Mouse (Mus musculus) thymus, postnatal 36 days (tissue): ENCODE results near the gene Peli1.
A peak's percentile ranks its signal among the peaks of the same experiment; 100 is the strongest.

Experiments
- DNase-seq, 2 experiments: peaks; one replicate each; pipeline ENCODE4 v3.0.0; 2022; ENCODE audit warnings: mixed read lengths in 2 of 2

Gene Peli1

DNA sequence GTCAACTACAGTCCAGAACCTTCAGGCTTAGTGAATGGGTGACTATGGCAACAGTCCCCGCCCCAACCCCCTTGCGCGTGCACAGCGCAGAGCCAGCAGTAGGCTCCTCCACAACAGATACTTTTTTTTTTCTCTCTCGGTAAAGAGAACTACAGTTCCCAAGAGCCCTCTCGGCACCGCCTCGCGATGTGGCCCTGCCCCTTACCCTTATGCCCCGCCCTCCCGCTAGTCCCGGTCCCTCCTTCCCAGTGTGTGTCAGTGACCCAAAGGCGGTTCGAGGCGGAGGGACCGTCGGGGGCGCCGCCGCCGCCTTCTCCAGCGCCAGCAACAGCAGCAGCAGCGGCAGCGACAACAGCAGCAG, at the start of gene Peli1:
Peli1 (plus strand) TSS at position 225 of the 361 bp plus-strand sequence.
- DNase-seq: peak; percentile 95 to 96

DNA sequence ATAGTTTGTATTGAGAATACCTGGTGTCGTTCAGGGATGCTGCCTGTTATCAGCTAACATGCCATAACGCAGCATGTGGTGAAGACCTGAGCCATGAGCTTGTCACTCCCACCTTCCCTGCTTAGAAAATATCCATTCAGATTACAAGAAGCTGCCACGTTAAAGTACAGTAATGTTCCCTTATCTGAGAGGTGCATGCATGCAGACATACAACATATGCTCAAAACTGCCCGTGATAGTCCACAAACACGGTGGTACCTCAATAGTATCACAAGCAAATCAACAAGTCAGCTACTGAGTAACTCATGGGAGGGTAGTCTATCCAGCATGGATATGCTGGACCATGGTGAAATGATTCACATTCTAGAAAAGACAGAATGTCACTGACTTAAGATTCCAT, 48.5 kb upstream of the Peli1 start:
- DNase-seq: no peak

DNA sequence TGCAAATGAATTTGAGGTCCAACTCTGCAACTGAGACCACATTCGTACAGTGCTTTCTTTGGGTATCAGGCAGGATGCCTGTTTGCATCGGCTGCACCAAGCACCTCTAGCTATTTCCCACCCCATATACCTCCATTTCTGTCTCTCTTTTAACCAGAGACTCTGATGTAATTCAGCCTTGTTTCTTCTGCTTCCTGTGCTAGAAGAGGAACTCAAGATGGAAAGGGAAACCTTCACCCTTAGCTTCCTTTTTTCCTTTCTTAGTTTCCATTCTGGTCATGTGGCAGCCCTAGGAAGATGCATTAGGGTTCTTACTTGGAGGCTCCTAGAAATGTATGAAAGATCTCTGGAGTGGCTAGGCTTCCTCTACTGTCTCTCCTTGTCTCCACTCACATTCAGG, 44.9 kb upstream of the Peli1 start:
- DNase-seq: no peak

DNA sequence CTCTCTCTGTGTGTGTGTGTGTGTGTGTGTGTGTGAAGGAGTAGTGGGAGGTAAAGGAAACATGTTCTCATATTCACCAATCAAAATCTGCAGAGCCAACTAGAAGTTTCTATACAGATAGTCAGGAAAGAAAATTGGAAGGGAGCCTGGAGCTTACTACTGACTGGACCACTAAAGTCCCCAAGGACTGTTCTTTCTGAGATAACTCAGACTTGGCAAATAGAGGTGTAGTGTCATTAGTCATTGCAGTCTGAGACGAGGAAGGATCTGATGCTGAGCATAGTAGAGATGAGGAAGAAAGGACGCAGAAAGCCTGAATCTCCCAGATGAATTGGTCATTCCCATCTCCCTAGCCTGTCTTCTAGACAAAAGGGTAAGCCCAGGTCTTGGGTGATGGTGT, 43.2 kb upstream of the Peli1 start:
- DNase-seq: no peak

DNA sequence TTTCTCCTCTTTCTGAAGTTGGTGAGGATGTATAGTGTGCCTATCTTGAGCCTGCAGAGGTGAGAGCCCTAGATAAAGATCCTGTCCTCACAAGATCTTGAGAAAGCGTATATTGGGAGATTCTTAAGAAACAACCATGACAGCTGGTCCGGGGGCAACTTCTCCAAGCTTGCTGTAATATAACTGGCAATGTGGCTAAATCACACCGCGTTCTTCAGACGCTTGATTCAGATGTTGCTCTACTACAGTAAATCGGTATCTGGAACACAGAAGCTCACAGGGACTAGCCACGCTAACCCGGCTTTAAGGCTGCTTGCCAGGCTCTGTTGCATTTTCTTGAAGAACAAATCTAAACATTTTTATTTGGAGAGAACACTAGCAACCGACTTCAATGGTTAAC, 39.4 kb upstream of the Peli1 start:
- DNase-seq: no peak

DNA sequence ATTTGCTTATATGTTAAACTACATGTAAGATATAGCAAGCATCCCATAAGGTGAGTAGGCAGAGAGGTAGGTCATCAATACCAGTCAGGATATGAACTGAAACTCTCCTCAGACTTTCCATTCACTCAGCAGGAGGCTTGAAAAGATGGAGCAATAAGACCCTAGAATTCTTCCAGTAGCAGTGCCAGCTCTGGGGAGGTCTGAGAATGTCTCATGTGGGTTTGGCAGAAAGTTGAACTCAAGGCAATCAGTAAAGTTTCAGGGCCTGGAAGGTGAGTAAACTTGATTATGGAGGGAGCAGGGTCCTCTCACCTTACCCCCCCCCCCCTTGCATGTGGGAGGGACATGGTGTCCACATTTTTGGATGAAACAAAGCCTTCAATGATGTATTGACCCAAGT, 36.5 kb upstream of the Peli1 start:
- DNase-seq: no peak

DNA sequence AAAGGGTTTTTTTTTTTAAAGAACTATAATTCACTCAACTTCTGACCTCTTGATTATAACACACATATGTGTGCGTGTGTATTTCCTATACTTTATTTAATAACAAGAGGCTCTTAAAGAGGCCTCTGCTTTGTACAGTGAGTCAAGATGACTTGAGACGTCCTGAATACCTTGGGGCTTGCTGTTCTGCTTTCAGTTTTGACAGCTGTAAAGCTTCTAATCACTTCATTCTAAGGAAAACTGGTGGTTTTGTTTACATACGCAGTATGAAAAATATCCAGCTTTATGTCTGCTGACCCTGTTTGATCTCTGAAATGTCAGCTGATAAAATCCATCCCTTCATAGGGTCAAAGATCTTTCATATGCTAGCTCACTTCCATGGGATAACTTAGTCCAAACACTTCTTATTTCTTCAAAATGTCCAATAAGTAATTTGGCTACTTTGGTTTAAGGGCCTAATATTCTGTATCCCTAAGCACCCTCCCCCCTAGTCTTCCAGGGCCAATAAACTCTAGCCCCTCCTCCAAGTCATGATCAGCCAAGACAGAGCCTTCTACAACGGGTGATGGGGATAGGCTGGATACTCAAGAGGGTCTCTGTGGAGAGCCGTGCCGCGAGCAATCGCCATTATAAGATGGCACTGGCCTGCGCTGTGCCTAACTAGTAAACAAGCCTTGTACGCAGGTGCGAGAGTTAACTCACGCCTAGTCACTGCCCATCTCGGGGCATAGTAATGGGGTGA, 34.8 kb upstream of the Peli1 start:
- no peak for DNase-seq

DNA sequence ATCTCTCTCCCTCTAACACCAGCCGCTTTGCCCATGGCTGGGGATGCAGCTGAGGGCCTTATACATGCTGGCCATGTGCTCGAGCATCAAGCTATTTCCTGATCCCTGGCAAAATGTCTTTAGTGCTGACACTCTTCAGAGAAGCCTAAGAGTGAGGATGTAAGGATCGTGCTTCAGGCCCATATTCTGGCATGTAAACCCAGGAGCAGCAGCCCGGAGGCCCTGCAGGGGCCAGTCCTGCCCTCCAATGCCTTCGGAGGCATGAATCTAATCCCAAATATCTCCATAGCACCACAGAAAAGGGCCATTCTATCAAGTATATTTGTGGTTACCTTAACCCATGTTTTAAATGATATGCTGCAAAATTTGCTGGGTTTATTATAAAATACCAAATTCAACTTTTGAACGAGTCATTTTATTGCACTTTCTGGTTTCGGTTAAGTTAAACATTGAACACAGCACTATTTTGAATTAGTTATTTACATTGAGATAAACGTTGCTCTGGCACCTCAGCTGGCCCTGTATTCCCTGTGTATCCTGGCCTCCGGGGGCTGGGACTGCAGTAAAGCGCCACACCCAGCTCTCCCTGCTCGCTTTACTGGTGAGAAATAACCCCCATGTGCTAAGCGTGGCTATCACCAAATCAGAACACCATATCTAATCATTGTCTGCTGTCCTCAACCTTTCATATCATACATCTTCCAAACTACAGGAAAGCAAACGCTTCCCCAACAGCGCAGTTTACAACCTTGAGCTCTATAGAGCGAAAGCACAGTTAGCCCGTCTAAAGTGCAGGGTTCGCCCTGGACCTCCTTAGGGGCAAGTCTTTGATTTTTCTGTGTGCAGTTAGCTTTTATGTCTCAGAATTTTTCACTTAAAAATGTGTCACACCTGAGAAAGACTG, 33.3 kb upstream of the Peli1 start:
- no peak for DNase-seq

DNA sequence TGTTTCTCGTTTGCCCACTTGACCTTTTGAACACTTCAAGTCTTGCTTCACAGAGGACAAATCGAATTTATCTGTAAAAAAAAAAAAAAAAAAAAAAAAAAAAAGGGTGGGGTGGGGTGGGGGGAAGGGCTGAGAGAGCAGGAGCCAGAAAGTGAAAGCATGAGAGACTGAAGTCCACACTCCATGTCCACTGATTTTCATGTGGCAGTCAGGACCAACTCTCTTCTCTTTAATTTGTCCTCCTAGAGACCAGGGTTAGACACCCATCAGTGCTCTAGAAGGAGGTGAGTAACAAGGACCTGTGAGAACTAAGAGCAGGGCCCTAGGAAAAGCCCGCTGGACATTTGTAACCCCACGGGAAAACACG, 32.7 kb upstream of the Peli1 start:
- no peak for DNase-seq

DNA sequence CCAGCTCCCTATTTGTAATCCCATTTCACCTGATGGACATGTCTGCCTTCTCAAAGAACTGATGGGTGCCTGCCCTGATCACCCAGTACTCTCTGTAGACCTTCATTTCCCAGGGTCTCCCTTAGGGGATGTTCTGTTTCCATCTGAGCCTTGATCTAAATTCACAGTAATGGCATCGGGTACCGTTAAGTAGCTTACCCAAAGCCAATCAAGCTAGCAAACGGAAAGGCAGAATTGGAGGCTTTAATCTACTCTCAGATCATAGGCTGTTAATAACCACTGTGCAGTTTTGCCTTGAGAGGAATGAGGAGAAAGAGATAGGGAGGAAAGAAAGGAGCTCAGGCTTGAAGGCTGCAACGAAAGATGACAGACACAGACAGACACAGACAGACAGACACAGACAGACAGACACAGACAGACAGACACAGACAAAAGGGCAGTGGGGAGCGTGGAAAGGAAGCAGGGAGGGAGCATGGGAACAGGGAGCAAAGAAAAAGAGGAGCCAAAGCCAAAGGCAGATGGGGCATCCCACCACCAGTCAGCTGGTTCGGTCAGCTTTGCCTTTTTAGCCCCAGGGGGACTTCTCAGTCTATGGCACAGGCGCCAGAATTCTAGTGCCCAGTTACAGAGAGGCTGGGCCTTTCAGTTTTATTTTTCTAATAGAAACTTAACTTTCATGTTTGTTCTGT, 30.6 kb upstream of the Peli1 start:
- no peak for DNase-seq

DNA sequence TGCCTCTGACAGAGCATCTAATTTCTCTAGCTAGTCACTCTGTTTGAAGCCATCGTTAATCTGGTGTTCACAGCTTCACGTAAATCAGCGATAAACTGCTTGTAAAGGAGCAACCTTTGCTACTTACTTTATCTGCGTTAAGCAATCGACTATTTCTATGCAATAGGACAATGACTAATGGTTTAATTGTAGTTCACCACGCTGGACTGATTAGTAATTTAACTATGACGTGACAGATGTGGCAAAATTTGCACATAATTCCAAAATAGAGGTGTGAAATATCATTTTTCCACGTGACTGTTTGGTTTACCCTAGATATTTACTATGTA, 30.1 kb upstream of the Peli1 start:
- DNase-seq: no peak

DNA sequence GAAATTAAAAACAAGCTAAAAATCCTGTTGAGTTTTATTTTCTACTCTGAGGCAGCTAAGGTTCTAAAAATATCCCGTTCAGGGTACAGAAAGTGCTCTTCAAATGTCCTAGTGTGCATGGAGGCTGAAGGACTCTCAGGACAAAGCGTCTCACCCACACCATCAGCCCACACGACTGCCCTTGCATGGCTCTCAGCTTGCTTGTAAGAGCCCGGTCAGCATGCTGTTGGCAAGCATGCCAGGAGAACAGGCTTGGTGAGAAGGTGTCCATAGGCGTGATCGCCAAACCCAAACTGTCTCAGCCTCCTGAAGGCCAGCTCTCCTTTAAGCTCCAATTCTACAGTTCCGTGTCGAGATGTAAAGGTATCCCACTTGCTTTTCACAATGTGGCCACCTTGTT, 29.7 kb upstream of the Peli1 start:
- no peak for DNase-seq

DNA sequence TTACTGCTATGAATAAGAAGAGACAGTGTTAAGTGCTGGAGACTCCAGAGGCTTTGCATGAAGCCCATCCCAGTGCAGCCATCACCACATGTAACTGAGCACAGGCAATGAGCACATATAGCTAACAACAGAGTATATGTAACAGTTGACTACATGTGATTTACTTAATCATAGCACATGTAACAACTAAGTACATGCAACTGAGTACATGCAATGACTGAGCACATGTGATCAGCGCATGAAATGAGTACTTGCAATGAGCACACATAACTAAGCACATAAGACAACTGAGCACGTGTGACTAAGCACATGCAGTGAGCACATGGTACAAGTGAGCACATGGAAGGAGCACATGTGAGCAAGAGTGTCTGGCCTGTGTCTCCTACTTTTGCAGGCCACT, 29.0 kb upstream of the Peli1 start:
- DNase-seq: no peak

DNA sequence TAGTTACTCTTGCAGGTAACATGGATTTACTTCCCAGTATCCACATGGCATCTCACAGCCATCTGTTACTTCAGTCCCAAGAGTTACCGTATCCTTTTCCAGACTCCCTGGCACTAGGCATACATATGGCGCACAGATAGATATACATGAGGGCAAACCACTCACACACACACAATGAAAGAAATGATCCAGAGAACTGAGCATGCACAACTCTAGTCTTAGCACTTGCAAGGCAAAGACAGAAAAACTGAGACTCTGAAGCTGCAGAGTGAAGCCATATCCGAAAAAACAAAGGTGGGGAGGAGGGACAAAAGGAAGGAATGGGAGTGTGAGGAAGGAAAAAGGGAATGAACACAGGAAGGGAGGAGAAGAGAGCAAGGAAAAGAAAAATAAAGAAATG, 27.8 kb upstream of the Peli1 start:
- DNase-seq: no peak

DNA sequence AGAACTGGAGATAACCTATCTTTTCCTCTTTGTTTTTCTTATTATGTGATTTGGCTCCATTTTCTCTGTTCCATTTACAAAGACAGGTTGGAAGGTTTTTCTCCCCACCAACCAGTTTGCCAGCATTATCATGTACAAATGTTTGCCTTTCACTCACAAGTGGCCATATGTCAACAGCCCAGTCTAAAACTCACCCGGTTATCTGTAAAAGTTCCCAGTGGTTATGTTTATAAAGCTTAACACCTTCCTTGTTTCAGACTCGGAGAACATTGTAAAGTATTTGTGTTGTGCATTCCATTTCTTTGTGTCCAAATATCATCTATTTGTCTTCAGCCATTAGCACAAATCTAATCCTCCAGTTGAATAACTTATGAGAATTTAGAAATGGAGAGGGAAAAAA, 11.7 kb upstream of the Peli1 start:
- no peak for DNase-seq

DNA sequence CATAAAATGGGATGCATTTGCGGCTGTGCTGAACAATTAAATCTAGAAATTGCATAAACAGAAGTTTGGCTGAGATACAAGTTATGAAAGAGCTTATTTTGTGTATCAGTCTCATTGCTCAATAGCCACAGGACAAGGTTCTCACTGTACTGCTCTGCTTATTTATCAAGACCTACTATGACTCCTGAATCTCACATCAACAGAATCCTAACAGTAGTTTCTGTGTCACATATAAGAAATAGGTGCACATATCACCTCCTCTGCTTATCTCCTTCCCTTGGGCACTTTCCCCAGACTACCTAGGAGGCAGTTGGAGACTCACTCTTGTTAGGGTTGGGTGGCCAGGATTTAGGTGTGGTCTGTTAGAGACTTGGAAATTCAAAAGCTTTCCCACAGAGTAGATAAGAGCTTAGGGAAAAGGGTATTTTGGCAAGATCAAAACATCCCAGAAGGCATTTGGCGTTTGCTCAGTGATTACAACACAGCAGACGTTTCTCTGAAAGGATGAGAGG, 11.2 kb upstream of the Peli1 start:
- no peak for DNase-seq

DNA sequence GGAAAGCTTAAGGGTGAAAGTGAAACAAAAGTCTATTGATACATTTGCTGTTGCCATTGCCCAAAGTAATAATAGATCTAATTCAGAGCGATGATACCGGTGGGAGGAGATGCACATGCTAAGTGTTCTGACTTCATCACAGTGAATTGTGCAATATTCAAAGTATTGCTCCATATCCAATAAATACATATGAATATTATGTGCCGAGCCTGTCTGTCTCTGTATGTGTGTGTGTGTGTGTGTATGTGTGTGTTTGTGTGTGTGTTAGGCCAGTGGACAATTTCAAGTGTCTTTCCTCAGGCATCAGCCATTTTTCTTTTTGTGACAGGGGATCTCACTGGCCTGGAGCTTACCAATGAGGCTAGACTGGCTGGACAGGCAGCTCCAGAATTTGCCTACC, 9.9 kb upstream of the Peli1 start:
- DNase-seq: no peak

DNA sequence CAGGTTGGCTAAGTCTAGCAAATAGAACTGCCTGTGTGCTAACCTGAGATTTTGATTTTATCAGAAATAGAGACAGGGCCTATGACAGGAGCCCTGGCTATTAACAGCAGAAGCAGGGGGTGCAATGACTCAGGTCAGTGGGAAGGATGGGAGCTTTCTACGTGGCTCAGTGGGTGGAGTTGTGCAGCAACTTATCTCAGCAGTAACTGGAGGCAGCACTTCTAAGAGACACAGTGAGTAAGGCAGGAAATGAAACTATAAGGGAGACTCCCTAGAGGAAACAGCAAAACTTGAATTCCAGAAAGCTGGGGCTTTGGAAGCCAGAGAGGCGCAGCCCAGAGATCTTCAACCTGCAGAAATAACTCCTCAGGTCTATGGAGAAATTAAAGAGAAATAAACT, 8.4 kb upstream of the Peli1 start:
- DNase-seq: no peak

DNA sequence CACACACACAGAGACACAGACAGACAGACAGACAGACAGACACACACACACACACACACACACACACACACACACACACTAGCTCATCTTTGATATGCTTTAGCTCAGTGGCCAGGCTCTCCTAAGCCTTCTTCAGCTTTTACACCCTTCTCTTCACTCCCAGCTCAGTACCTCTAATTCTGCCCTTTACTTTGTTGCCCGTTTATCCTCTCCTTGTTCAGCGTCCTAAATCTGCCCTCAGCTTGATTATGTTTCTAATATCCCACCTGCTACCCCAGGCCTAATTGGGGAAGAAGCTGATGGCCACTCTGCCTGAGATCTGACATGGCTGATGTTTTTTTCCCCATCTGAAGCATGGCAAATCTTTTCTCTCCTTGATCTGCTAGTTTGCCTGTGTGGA, 2.7 kb upstream of the Peli1 start:
- DNase-seq: no peak

DNA sequence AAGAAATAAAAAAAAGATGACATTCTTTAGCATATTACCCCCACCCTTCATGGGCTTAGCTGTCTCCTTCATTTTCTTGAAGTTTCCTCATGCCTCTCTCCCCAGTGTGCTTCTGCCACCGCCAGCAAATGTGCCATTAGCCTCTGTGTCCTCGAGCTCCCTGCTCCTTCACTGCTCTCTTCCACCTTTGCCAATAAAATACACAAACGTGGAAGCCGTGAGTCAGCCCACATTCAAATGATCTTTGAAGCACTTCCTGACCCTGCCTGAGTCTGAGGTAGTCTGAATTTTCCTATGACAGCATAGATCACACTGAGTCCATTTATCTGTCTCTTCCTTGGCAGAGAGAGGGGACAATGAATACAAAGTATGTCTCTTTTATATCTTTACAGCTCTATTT, 1.5 kb upstream of the Peli1 start:
- no peak for DNase-seq

DNA sequence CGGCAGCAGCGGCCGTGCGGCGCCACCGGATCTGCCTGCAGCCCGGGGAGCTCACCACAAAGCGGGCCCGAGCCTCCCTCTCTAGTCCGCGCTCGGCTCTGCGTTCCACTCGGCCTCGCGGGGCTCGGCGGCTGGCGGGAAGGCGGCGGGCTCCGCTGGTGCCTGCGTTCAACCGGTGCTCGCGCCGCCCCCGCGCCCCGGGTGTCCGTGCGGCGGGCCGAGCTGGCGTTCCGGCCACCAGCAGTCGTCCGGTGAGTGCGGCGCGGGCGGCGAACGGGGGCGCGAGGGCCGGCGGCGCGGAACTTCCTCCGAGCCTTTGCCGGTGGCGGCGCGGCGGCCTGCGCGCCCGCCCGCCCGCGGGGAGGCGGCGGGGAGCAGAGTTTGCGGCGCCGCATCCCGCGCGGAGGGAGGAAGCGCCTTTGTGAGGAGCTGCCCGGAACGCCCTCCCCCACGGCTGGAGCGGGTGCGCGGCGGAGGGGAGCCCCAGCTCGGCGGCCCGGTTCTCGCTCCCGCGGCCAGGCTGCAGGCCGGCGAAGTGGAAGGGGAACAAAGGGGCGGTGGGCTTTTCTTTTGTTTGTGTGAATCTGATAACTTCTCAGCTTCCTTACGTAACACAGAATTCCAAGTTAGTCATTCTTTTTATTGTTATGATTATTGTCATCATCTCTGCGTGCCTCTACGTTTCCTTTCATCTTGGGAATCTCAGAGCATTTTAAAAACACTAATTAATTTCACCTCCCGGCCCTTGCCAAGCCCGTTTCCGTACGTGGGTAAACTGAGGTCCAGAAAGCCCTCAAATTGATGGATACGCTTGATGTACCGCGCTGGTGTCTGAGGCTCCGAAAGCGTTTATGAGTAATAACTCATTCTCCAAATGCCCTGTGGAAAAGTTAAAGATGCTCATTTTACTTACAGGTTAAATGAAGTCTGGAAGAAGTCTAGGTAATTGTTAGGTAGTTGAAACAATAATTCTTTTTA, 626 bp downstream of the Peli1 start:
- DNase-seq: peak; percentile 75 to 84

DNA sequence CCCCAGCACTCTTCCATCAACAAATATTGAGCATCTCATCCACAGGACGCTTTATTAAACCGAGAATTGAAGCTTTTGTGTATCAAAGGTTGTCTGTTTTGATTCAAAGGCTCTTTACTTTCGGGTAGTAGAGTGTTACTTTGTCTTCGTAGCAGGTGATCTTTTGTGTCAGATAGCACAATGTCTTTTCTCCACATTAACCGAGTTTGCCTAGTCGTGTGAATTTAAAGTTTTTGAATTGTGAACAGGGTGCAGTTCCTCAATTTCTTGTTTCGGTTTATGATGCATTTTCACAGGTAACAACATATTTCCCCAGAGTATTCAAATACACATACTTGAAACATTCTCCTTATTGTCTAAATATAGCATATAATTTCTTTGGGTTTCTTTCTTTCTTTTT, 1.5 kb downstream of the Peli1 start:
- no peak for DNase-seq
